Mouse (Mus musculus): Measurements from ENCODE around the gene Zfp277. TPM values are rescaled to one million over a fixed set of nuclear protein-coding genes. Genes with fewer than 3 reads are reported as not detected.

Zfp277 gene
- polyA plus RNA-seq, 1 experiment from 2014 or later, result 35.8 TPM

GRCm38 (mm10) chr12:40387786-40388185, 57.9 kb downstream of the Zfp277 start:
- no peaks in the 10 kb centered on the region for H3K27me3 ChIP-seq (ENCODE audit: control insufficient read depth, insufficient read depth, low read length)
- no peak for ATAC-seq (replicated peaks; ENCODE audit: insufficient number of reproducible peaks, low FRiP score, low TSS enrichment)
- no peaks in the 10 kb centered on the region for H3K9me3 ChIP-seq (replicated peaks; ENCODE audit: control insufficient read depth, low read length)
- H3K4me2 ChIP-seq, result no peak overlapping the region
- no peak overlapping the region for H3K27ac ChIP-seq (ENCODE audit: low read depth, low read length)
- H3K9ac ChIP-seq (ENCODE audit: low read depth, low read length), result no peak overlapping the region
- no peak overlapping the region for H3K4me3 ChIP-seq (ENCODE audit: low read depth, low read length)
- H3K4me1 ChIP-seq (ENCODE audit: control insufficient read depth, insufficient read depth, low read length), result no peaks in the 10 kb centered on the region
- H3K36me3 ChIP-seq (ENCODE audit: control insufficient read depth, insufficient read depth, low read length), result no peaks in the 10 kb centered on the region
- WGBS (ENCODE audit: insufficient replicate concordance), result 67% methylated on average over 5 of the region's 5 CpGs

DNA sequence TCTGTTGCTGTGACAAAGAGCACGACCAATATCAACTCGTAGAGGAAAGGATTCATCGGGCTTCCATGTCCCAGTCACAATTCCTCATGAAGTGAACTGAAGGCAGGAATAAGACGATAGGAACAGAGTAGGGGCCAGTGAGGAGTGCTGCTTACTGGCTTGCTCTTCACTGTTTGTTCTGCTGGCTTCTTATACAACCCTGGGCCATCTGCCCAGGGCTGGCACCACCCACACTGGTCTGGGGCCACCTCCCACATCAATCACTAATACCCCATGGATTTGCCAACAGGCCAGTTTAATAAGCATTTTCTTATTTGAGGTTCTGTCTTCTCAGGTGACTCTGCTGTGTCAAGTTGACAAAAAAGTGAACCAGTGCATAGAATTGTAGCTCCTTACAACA, 60.4 kb downstream of the Zfp277 start:
- Histone ChIP-seq H3K9me3 (replicated peaks; ENCODE audit: control insufficient read depth, low read length) (no peaks in the 10 kb centered on the region), H3K4me3 (ENCODE audit: low read depth, low read length) (no peak overlapping the region), H3K4me2 (no peak overlapping the region), H3K36me3 (ENCODE audit: control insufficient read depth, insufficient read depth, low read length) (no peaks in the 10 kb centered on the region), H3K4me1 (ENCODE audit: control insufficient read depth, insufficient read depth, low read length) (no peaks in the 10 kb centered on the region), H3K9ac (ENCODE audit: low read depth, low read length) (no peak overlapping the region), H3K27me3 (ENCODE audit: control insufficient read depth, insufficient read depth, low read length) (no peaks in the 10 kb centered on the region), H3K27ac (ENCODE audit: low read depth, low read length) (no peak overlapping the region)
- no peak for ATAC-seq (replicated peaks; ENCODE audit: insufficient number of reproducible peaks, low FRiP score, low TSS enrichment)
- WGBS (ENCODE audit: insufficient replicate concordance), result 89% methylated on average over 4 of the region's 4 CpGs

DNA sequence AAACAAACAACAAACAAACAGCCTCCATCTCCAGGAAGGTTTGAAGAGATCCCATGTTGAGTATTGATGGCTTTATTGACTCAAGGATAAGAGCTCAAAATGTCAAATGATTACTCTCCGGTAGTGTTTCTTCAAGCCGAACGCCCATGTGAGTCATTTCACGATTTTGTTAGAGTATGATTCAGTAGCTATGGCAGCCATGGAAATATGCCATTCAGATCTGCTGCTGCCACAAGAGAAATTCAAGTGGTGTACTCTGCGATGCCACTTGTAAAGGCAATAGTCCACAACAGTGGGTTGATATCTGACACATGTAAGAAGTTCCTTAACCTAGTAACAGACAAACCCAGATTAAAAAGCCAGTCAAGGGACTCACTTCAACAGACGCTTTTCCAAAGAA, 62.0 kb downstream of the Zfp277 start:
- H3K4me3 ChIP-seq (ENCODE audit: low read depth, low read length), result no peak overlapping the region
- H3K4me1 ChIP-seq (ENCODE audit: control insufficient read depth, insufficient read depth, low read length), result no peaks in the 10 kb centered on the region
- WGBS (ENCODE audit: insufficient replicate concordance), result 72% methylated on average over 6 of the region's 6 CpGs

DNA sequence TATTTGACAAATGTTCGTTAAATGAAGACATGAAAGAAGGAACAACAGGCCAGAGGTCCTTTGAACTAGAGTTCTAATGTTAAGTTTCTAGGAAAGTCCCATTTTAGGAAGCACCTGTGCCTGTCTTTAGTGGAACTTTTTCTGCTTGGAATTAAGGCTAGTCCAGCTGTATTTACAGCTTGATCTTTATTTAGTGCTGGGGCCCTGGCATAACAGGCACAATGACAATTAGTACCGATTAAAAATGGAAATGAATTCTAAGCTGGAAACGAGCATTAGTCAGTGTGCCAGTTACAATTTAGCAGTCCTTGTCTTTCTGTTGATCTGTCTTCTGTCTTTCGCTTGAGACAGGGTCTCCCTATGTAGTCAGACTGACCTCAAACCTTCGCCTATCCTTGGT, 63.2 kb downstream of the Zfp277 start:
- Histone ChIP-seq H3K4me3 (ENCODE audit: low read depth, low read length) (no peak overlapping the region), H3K4me1 (ENCODE audit: control insufficient read depth, insufficient read depth, low read length) (no peaks in the 10 kb centered on the region), H3K27me3 (ENCODE audit: control insufficient read depth, insufficient read depth, low read length) (no peaks in the 10 kb centered on the region), H3K9ac (ENCODE audit: low read depth, low read length) (no peak overlapping the region), H3K9me3 (replicated peaks; ENCODE audit: control insufficient read depth, low read length) (no peaks in the 10 kb centered on the region), H3K36me3 (ENCODE audit: control insufficient read depth, insufficient read depth, low read length) (no peaks in the 10 kb centered on the region), H3K4me2 (no peak overlapping the region), H3K27ac (ENCODE audit: low read depth, low read length) (no peak overlapping the region)
- ATAC-seq (replicated peaks; ENCODE audit: insufficient number of reproducible peaks, low FRiP score, low TSS enrichment), result no peak
- WGBS (ENCODE audit: insufficient replicate concordance), result 86% methylated on average over 5 of the region's 5 CpGs

More for the DNA sequence above, 62.0 kb downstream of the Zfp277 start:
- no peak overlapping the region for H3K27ac ChIP-seq (ENCODE audit: low read depth, low read length)
- H3K36me3 ChIP-seq (ENCODE audit: control insufficient read depth, insufficient read depth, low read length), result no peaks in the 10 kb centered on the region
- H3K9ac ChIP-seq (ENCODE audit: low read depth, low read length), result no peak overlapping the region
- no peaks in the 10 kb centered on the region for H3K9me3 ChIP-seq (replicated peaks; ENCODE audit: control insufficient read depth, low read length)
- no peak overlapping the region for H3K4me2 ChIP-seq
- no peaks in the 10 kb centered on the region for H3K27me3 ChIP-seq (ENCODE audit: control insufficient read depth, insufficient read depth, low read length)
- no peak for ATAC-seq (replicated peaks; ENCODE audit: insufficient number of reproducible peaks, low FRiP score, low TSS enrichment)

- no peak overlapping the region for H3K4me2 ChIP-seq
- H3K36me3 ChIP-seq (ENCODE audit: control insufficient read depth, insufficient read depth, low read length), result no peaks in the 10 kb centered on the region
- no peak overlapping the region for H3K9ac ChIP-seq (ENCODE audit: low read depth, low read length)
- 86% methylated on average over 11 of the region's 11 CpGs for WGBS (ENCODE audit: insufficient replicate concordance)
- no peak overlapping the region for H3K27ac ChIP-seq (ENCODE audit: low read depth, low read length)
- H3K27me3 ChIP-seq (ENCODE audit: control insufficient read depth, insufficient read depth, low read length), result no peaks in the 10 kb centered on the region
- no peaks in the 10 kb centered on the region for H3K9me3 ChIP-seq (replicated peaks; ENCODE audit: control insufficient read depth, low read length)
- no peak for ATAC-seq (replicated peaks; ENCODE audit: insufficient number of reproducible peaks, low FRiP score, low TSS enrichment)
- no peak overlapping the region for H3K4me3 ChIP-seq (ENCODE audit: low read depth, low read length)
- no peaks in the 10 kb centered on the region for H3K4me1 ChIP-seq (ENCODE audit: control insufficient read depth, insufficient read depth, low read length)
These were observed 63.9 kb downstream of the Zfp277 start for GRCm38 (mm10) chr12:40381824-40382223.

DNA sequence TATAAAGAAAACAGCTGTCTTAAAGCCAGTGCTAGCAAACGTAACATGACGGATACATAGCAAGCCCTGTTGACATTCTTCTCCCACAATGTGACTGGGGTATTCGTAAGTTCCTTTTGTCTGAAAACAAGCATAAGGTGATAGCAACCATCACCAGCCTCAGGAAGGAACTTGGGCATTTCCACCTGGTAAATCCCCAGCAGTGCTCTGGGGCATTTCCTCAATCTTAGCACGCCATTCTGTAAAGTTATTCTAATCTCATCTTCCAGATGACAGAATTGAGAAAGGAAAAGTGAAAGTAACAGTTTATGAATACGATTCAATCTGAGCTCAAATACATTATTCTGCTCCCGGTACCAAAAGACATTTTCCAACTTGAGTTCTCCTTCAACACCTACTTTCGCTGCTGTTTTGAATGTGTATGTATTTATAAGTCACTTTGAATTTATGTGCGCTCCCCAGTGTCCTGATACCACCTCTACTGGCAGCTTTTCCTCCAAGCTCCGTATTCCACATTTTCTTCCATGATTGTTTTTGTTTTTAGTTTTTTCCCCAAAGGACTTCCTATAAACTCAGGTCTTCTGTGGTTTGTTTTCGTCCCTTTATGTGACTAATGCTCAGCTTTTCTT, 64.4 kb downstream of the Zfp277 start:
- no peak overlapping the region for H3K4me2 ChIP-seq
- H3K9ac ChIP-seq (ENCODE audit: low read depth, low read length), result no peak overlapping the region
- H3K27me3 ChIP-seq (ENCODE audit: control insufficient read depth, insufficient read depth, low read length), result no peaks in the 10 kb centered on the region
- ATAC-seq (replicated peaks; ENCODE audit: insufficient number of reproducible peaks, low FRiP score, low TSS enrichment), result no peak
- H3K27ac ChIP-seq (ENCODE audit: low read depth, low read length), result no peak overlapping the region
- H3K4me3 ChIP-seq (ENCODE audit: low read depth, low read length), result no peak overlapping the region
- WGBS (ENCODE audit: insufficient replicate concordance), result 82% methylated on average over 10 of the region's 10 CpGs
- no peaks in the 10 kb centered on the region for H3K4me1 ChIP-seq (ENCODE audit: control insufficient read depth, insufficient read depth, low read length)
- no peaks in the 10 kb centered on the region for H3K9me3 ChIP-seq (replicated peaks; ENCODE audit: control insufficient read depth, low read length)
- no peaks in the 10 kb centered on the region for H3K36me3 ChIP-seq (ENCODE audit: control insufficient read depth, insufficient read depth, low read length)

GRCm38 (mm10) chr12:40379538-40379923, 66.2 kb downstream of the Zfp277 start:
- 79% methylated on average over 4 of the region's 4 CpGs for WGBS (ENCODE audit: insufficient replicate concordance)
- Histone ChIP-seq H3K4me2 (no peak overlapping the region), H3K9ac (ENCODE audit: low read depth, low read length) (no peak overlapping the region), H3K9me3 (replicated peaks; ENCODE audit: control insufficient read depth, low read length) (no peaks in the 10 kb centered on the region), H3K4me3 (ENCODE audit: low read depth, low read length) (no peak overlapping the region), H3K36me3 (ENCODE audit: control insufficient read depth, insufficient read depth, low read length) (no peaks in the 10 kb centered on the region), H3K27me3 (ENCODE audit: control insufficient read depth, insufficient read depth, low read length) (no peaks in the 10 kb centered on the region), H3K4me1 (ENCODE audit: control insufficient read depth, insufficient read depth, low read length) (no peaks in the 10 kb centered on the region), H3K27ac (ENCODE audit: low read depth, low read length) (no peak overlapping the region)
- no peak for ATAC-seq (replicated peaks; ENCODE audit: insufficient number of reproducible peaks, low FRiP score, low TSS enrichment)

GRCm38 (mm10) chr12:40378621-40379537, 66.8 kb downstream of the Zfp277 start:
- no peaks in the 10 kb centered on the region for H3K9me3 ChIP-seq (replicated peaks; ENCODE audit: control insufficient read depth, low read length)
- no peak overlapping the region for H3K27ac ChIP-seq (ENCODE audit: low read depth, low read length)
- H3K4me2 ChIP-seq, result no peak overlapping the region
- ATAC-seq (replicated peaks; ENCODE audit: insufficient number of reproducible peaks, low FRiP score, low TSS enrichment), result no peak
- H3K4me1 ChIP-seq (ENCODE audit: control insufficient read depth, insufficient read depth, low read length), result no peaks in the 10 kb centered on the region
- 78% methylated on average over 17 of the region's 17 CpGs for WGBS (ENCODE audit: insufficient replicate concordance)
- H3K4me3 ChIP-seq (ENCODE audit: low read depth, low read length), result no peak overlapping the region
- no peaks in the 10 kb centered on the region for H3K36me3 ChIP-seq (ENCODE audit: control insufficient read depth, insufficient read depth, low read length)
- no peak overlapping the region for H3K9ac ChIP-seq (ENCODE audit: low read depth, low read length)
- no peaks in the 10 kb centered on the region for H3K27me3 ChIP-seq (ENCODE audit: control insufficient read depth, insufficient read depth, low read length)

All from heart, embryonic 11.5 days (tissue).